Mouse (Mus musculus): ENCODE measurements around the gene Supv3l1.

- TF ChIP-seq CTCF (IDR thresholded peaks at IDR 0.05; ENCODE audit: borderline replicate concordance, insufficient read depth, low read length) (no peak), POLR2A (IDR thresholded peaks at IDR 0.05; ENCODE audit: low read depth, low read length) (no peak)
These were observed 37.8 kb downstream of the Supv3l1 start for GRCm38 (mm10) chr10:62411431-62412410.
